Mouse (Mus musculus) adrenal gland (tissue): ENCODE measurements around the gene Slco3a1.

Source experiments
- intact Hi-C: fragments of 180-260 bp; cut with DNase I; formaldehyde crosslinking; loops from one replicate; pipeline ENCODE4 v1.15.1; 2025
- long read RNA-seq, 2 experiments: library from polyadenylated mRNA; unstranded; transcript quantifications; one replicate each; pipeline ENCODE4 v2.0.0; 2020; ENCODE audit warnings: borderline replicate concordance in 1 of 2; ENCODE audit not compliant: insufficient replicate concordance in 1 of 2

Slco3a1 gene
- long read RNA-seq, experiment 1, full-length matches to known transcripts = 3 of 6 reads
- long read RNA-seq, experiment 1, partial matches to known transcripts = 2 of 6 reads
- long read RNA-seq, experiment 1, other reads (novel, unspliced or antisense) = 1 of 6 reads
- long read RNA-seq, experiment 2, full-length matches to known transcripts = 4 of 12 reads
- long read RNA-seq, experiment 2, partial matches to known transcripts = 1 of 12 reads
- long read RNA-seq, experiment 2, other reads (novel, unspliced or antisense) = 7 of 12 reads

- intact Hi-C loops = loop anchor here (2.0 to 10.0 kb wide), 3 partner anchors 130 to 558 kb away; no protein-coding TSS in a partner anchor
Observed at GRCm38 (mm10) chr7:74554608-74555311, at the start of gene Slco3a1. Slco3a1 (minus strand) TSS chr7:74554780.

- intact Hi-C loops = no loop called here
Observed at GRCm38 (mm10) chr7:74600996-74601395, 46.4 kb upstream of the Slco3a1 start.

- intact Hi-C loops = no loop called here
Observed at GRCm38 (mm10) chr7:74579411-74579810, 24.8 kb upstream of the Slco3a1 start.

GRCm38 (mm10) chr7:74575678-74576077 is 21.1 kb upstream of the Slco3a1 start:
- intact Hi-C loops = no loop called here

- intact Hi-C loops = loop anchor here (2.0 to 10.0 kb wide), 2 partner anchors 131 to 557 kb away; no protein-coding TSS in a partner anchor
Observed at GRCm38 (mm10) chr7:74555416-74555815, 836 bp upstream of the Slco3a1 start.

- intact Hi-C loops = loop anchor here (2.0 to 10.0 kb wide), 3 partner anchors 129 to 559 kb away; no protein-coding TSS in a partner anchor
Observed at GRCm38 (mm10) chr7:74554041-74554561, 479 bp downstream of the Slco3a1 start.

GRCm38 (mm10) chr7:74553111-74553650 is 1.4 kb downstream of the Slco3a1 start:
- intact Hi-C loops = loop anchor here (5.0 to 10.0 kb wide), 2 partner anchors 128 to 181 kb away; no protein-coding TSS in a partner anchor

- intact Hi-C loops = loop anchor here (5.0 to 10.0 kb wide), 2 partner anchors 128 to 180 kb away; no protein-coding TSS in a partner anchor
Observed at GRCm38 (mm10) chr7:74552546-74552945, 2.0 kb downstream of the Slco3a1 start.

- intact Hi-C loops = loop anchor here (5.0 to 10.0 kb wide), 2 partner anchors 127 to 180 kb away; no protein-coding TSS in a partner anchor
Observed at GRCm38 (mm10) chr7:74552000-74552358, 2.6 kb downstream of the Slco3a1 start.

GRCm38 (mm10) chr7:74551338-74551999 is 3.1 kb downstream of the Slco3a1 start:
- intact Hi-C loops = loop anchor here (5.0 to 10.0 kb wide), 2 partner anchors 127 to 179 kb away; no protein-coding TSS in a partner anchor

GRCm38 (mm10) chr7:74549686-74550085 is 4.9 kb downstream of the Slco3a1 start:
- intact Hi-C loops = loop anchor here (5.0 to 10.0 kb wide), 2 partner anchors 125 to 177 kb away; no protein-coding TSS in a partner anchor

- intact Hi-C loops = no loop called here
Observed at GRCm38 (mm10) chr7:74549013-74549582, 5.5 kb downstream of the Slco3a1 start.

- intact Hi-C loops = no loop called here
Observed at GRCm38 (mm10) chr7:74546691-74547090, 7.9 kb downstream of the Slco3a1 start.

- intact Hi-C loops = no loop called here
Observed at GRCm38 (mm10) chr7:74545498-74545990, 9.0 kb downstream of the Slco3a1 start.

- intact Hi-C loops = no loop called here
Observed at GRCm38 (mm10) chr7:74544306-74544705, 10.3 kb downstream of the Slco3a1 start.

GRCm38 (mm10) chr7:74541958-74542357 is 12.6 kb downstream of the Slco3a1 start:
- intact Hi-C loops = no loop called here

- intact Hi-C loops = no loop called here
Observed at GRCm38 (mm10) chr7:74540933-74541725, 13.5 kb downstream of the Slco3a1 start.

- intact Hi-C loops = no loop called here
Observed at GRCm38 (mm10) chr7:74536186-74536585, 18.4 kb downstream of the Slco3a1 start.

- intact Hi-C loops = no loop called here
Observed at GRCm38 (mm10) chr7:74531468-74532097, 23.0 kb downstream of the Slco3a1 start.
